Mouse (Mus musculus): Measurements from ENCODE around the gene Chn1. TPM values are rescaled to one million over a fixed set of nuclear protein-coding genes. Genes with fewer than 3 reads are reported as not detected.

Gene Chn1
- polyA plus RNA-seq, 1 experiment from 2014 or later = 0.78 TPM

DNA sequence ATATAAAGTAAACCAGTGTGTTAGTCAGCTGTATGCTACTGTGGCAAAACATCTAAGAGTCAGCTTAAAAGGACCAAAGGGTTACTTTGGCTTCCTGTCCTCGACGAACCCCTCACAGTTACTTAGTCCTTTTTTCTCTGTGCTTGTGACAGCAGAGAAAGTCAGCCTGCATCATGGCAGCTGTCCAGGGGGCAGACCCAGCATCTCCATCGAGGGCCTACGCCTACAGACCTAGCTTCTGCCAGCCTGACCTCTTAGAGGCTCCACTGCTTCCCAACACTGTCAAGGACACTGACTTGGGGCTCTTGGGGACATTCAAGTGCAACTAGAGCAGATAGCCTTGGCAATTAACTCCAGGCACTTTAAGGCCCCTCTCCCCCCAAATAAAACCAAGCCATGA, 106.5 kb downstream of the Chn1 start:
- no peak overlapping the region for H3K27ac ChIP-seq (replicated peaks)
- H3K27me3 ChIP-seq = no peaks in the 10 kb centered on the region
- no peak for ATAC-seq (ENCODE audit: insufficient read depth)
- no peaks in the 10 kb centered on the region for H3K36me3 ChIP-seq (replicated peaks)
- H3K9me3 ChIP-seq (replicated peaks) = no peaks in the 10 kb centered on the region
- no peaks in the 10 kb centered on the region for H3K4me1 ChIP-seq (replicated peaks)
- WGBS (ENCODE audit: insufficient replicate concordance) = 52% methylated on average over 4 of the region's 4 CpGs
- no peak overlapping the region for H3K9ac ChIP-seq
- H3K4me2 ChIP-seq = no peak overlapping the region
- H3K4me3 ChIP-seq (replicated peaks) = no peak overlapping the region

DNA sequence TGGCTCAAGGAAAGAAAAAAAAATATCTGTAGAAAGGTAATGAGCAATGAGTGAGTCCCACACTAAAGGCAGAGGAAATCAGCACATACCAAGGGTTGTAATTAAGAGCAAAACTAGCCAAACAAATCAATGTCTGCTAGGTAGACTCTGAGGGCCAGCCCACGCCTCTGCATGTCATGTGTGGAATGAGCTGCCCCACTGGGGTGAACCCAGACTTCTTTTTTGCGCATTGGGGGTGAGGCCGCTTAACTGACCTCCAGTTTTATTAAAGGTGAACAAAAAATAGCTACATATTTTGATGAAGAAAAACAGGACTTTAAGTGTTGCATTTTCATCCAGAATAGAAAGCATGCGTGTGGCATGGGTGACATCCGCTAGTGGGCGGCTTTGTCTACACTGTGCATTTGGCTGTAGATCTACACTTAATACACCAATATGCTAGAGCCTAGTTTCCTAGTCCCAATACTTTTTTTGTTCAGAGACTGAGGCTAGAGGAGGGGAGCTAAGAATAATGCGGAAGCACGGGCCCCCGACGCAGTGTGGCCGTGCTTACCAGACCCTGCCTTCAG, 114.5 kb downstream of the Chn1 start:
- Histone ChIP-seq H3K4me1 (replicated peaks) (no peaks in the 10 kb centered on the region; the same call in 1 of the 2 replicates), H3K27ac (replicated peaks) (no peak overlapping the region), H3K9ac (no peak overlapping the region), H3K36me3 (replicated peaks) (no peaks in the 10 kb centered on the region), H3K4me3 (replicated peaks) (no peak overlapping the region), H3K4me2 (no peak overlapping the region; the same call in 1 of the 2 replicates), H3K27me3 (no peaks in the 10 kb centered on the region), H3K9me3 (replicated peaks) (no peaks in the 10 kb centered on the region)
- ATAC-seq (ENCODE audit: insufficient read depth) = no peak
- WGBS (ENCODE audit: insufficient replicate concordance) = 80% methylated on average over 11 of the region's 11 CpGs

DNA sequence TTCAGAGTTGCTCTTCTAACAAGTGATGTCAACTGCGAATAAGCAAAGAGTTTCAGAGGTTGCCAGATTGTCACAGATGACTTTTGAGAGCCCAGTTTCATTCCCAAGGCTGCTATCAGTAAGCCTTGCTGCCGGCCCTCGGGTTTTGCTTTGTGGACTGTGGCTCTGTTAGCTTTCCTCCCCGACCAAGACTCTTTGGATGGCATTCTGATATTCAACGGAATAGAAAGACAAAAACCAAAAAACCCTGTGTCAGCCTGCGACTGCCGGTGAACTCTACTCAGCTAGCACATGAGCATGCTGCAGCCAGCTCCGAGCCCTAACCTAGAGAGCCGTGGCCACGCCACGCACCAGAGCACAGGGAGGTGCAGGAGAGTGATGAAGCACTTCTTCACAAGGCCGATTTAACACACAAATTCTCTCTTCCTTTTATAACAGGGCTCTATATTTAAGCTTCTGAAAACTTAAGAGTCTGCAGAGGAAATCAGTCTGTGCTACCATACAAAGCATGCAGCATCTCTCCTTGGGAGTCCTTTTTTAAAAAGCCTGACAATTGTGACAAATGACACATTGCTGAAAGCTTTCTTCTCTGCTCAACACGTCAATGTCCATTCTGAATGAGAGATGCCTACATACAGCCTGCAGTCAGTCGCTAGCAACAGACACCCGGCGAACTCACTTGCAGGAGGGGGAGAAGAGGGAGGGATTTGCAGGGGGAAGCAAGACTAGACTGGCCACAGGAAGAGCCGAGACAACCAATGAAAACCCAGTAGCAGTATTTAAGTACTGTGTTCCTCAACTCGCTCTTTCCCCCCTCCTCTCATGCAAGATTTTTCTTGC, 115.2 kb downstream of the Chn1 start:
- 40% methylated on average over 18 of the region's 18 CpGs for WGBS (ENCODE audit: insufficient replicate concordance)
- Histone ChIP-seq H3K4me3 (replicated peaks) (no peak overlapping the region), H3K9ac (no peak overlapping the region), H3K4me1 (replicated peaks) (no peaks in the 10 kb centered on the region; the same call in 1 of the 2 replicates), H3K27me3 (no peaks in the 10 kb centered on the region), H3K4me2 (peak overlapping the region; percentile 20), H3K9me3 (replicated peaks) (no peaks in the 10 kb centered on the region), H3K27ac (replicated peaks) (no peak overlapping the region), H3K36me3 (replicated peaks) (no peaks in the 10 kb centered on the region)
- no peak for ATAC-seq (ENCODE audit: insufficient read depth)

DNA sequence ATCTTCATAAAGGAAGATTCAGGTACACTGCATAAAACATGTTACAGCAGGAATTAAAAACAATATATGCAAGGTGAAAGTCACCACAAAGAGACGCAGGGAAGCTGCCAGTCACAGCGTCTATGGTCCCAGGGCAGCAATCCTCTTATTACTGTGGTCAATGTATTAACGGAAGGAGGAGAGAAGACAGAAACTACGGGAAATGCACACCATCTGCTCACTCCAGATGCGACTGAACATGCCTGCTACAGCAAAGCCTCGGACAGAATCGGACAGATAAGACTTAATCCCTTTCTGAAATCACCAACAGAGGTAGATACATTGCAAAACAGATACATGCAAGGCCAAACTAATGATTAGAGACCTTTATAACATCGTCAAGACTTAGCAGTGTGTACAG, 116.1 kb downstream of the Chn1 start:
- ATAC-seq (ENCODE audit: insufficient read depth) = no peak
- Histone ChIP-seq H3K36me3 (replicated peaks) (no peaks in the 10 kb centered on the region), H3K9me3 (replicated peaks) (no peaks in the 10 kb centered on the region), H3K4me2 (no peak overlapping the region), H3K4me3 (replicated peaks) (no peak overlapping the region), H3K27ac (replicated peaks) (no peak overlapping the region), H3K27me3 (no peaks in the 10 kb centered on the region), H3K9ac (no peak overlapping the region), H3K4me1 (replicated peaks) (no peaks in the 10 kb centered on the region; the same call in 1 of the 2 replicates)
- 58% methylated on average over 8 of the region's 8 CpGs for WGBS (ENCODE audit: insufficient replicate concordance)

DNA sequence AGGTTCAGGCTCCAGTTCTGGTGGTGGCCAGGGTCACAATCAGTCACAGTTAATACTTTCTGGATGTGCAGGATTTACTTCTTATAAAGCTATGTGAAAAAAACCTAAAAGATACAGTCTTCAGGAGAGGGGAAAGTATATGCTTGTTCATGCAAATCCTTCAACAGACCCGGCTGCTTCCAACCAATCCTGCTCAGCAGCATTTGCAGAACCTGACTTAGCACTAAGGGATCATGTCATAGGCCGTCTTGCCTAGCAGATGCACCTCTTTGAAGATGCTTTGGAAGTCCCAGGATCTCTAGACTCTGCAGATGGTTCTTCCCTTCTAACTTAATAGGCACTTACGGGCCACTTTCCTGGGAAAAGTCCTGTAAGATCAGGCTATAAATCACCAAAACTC, 117.2 kb downstream of the Chn1 start:
- no peak overlapping the region for H3K9ac ChIP-seq
- no peak overlapping the region for H3K4me3 ChIP-seq (replicated peaks)
- H3K4me1 ChIP-seq (replicated peaks) = no peaks in the 10 kb centered on the region; the same call in 1 of the 2 replicates
- no peaks in the 10 kb centered on the region for H3K9me3 ChIP-seq (replicated peaks)
- H3K36me3 ChIP-seq (replicated peaks) = no peaks in the 10 kb centered on the region
- no peak overlapping the region for H3K27ac ChIP-seq (replicated peaks)
- no peaks in the 10 kb centered on the region for H3K27me3 ChIP-seq
- H3K4me2 ChIP-seq = no peak overlapping the region
- WGBS (ENCODE audit: insufficient replicate concordance) = 59% methylated on average over 3 of the region's 3 CpGs
- ATAC-seq (ENCODE audit: insufficient read depth) = no peak

DNA sequence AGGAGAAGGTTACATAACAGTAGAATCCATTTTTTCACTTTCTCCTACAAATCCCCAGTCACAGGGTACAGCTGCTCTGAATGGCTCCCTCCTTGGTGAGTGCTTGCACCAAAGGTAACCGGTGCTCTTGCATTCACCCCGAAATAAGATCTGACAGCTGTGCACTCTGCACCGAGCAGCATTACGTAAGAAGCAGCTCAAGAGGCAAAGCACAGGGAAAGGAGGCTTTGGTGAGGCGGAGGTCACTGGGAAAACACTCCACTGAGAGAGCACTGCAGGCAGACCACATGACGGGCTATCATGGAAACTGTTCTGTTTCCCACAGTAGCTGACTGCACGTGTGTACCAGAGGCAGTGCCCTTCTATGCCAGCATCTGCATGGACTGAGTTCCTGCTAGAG, 118.0 kb downstream of the Chn1 start:
- H3K9ac ChIP-seq = no peak overlapping the region
- ATAC-seq (ENCODE audit: insufficient read depth) = no peak
- no peaks in the 10 kb centered on the region for H3K27me3 ChIP-seq
- no peaks in the 10 kb centered on the region for H3K9me3 ChIP-seq (replicated peaks)
- H3K4me1 ChIP-seq (replicated peaks) = no peaks in the 10 kb centered on the region; the same call in 1 of the 2 replicates
- no peak overlapping the region for H3K27ac ChIP-seq (replicated peaks)
- H3K36me3 ChIP-seq (replicated peaks) = no peaks in the 10 kb centered on the region
- no peak overlapping the region for H3K4me2 ChIP-seq
- no peak overlapping the region for H3K4me3 ChIP-seq (replicated peaks)
- 54% methylated on average over 7 of the region's 7 CpGs for WGBS (ENCODE audit: insufficient replicate concordance)

DNA sequence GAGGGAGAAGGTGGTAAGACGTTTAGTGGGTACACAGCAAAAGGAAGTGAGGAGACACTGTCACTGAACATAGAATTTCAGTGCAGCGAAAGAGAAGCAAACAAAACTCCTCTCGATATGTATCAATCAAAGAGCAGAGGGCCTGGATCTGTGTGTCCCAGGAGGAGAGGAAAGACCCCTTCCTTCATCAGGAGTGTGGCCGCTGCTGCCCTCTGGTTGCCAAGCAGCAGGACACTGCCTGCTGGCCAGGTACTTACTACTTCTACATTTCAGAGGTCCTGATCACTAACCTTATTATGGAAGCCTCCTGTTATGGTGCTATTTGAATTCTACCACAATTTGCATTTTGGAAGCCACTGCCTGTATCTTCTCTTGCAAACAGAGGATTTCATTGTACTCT, 119.5 kb downstream of the Chn1 start:
- Histone ChIP-seq H3K27me3 (no peaks in the 10 kb centered on the region), H3K36me3 (replicated peaks) (no peaks in the 10 kb centered on the region), H3K9ac (no peak overlapping the region), H3K27ac (replicated peaks) (no peak overlapping the region), H3K9me3 (replicated peaks) (no peaks in the 10 kb centered on the region), H3K4me2 (no peak overlapping the region), H3K4me3 (replicated peaks) (no peak overlapping the region), H3K4me1 (replicated peaks) (no peaks in the 10 kb centered on the region; the same call in 1 of the 2 replicates)
- ATAC-seq (ENCODE audit: insufficient read depth) = no peak
- WGBS (ENCODE audit: insufficient replicate concordance) = 70% methylated on average over 4 of the region's 4 CpGs

DNA sequence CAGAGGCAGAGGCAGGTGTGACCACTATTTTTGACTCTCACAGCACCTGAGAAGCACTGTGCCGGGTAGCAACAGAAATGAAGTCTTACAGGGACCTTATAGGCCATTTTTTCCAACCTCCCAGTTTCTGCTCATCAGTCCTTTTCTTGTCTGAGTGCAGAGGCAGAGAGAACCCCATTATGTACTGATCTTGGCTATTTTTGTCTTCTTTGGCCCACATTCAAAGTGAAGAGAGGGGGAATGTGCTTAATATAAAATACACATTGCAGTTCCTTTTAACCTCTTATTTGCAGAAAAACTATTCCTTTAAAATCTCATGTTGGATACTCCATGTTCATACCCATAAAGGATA, 120.3 kb downstream of the Chn1 start:
- Histone ChIP-seq H3K27me3 (no peaks in the 10 kb centered on the region), H3K9ac (no peak overlapping the region), H3K9me3 (replicated peaks) (no peaks in the 10 kb centered on the region), H3K4me2 (no peak overlapping the region), H3K4me1 (replicated peaks) (no peaks in the 10 kb centered on the region; the same call in 1 of the 2 replicates), H3K4me3 (replicated peaks) (no peak overlapping the region), H3K27ac (replicated peaks) (no peak overlapping the region), H3K36me3 (replicated peaks) (no peaks in the 10 kb centered on the region)
- 59% methylated on average over 1 of the region's 1 CpGs for WGBS (ENCODE audit: insufficient replicate concordance)
- no peak for ATAC-seq (ENCODE audit: insufficient read depth)

DNA sequence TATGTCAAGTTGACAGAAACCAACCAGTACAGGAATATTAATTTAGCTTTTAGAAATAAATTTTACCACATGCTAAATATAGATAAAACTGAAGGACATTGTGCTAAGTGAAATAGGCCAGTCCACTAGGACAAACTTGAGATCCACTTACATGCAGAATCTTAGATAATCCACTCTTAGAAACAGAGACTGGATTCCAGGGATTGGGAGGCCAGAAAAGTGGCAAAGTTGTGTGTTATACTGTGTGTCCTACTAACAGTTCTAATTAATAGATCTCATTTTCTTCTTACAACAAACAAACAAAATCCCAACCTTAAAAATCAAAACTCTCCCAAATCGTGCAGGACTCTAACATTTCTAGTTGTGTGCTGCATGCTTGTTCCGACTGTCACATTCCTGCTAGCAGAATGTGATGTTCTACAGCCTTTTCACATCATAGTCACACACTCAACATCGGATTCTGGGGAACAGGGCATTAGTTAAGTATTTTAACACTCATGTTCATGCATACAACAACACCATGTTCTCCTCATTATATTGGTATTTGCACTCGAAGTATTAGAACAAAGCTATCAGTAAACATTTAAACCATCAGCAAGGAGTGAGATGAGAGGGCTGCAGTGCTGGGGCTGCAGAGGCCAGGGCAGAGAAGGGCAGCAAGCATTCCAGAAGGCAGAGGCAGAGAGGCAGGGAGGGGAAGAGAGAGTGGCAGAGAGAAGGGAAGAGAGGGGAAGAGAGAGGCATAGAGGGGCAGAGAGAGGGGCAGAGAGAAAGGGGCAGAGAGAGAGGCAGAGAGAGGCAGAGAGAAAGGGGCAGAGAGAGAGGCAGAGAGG, 120.9 kb downstream of the Chn1 start:
- H3K27ac ChIP-seq (replicated peaks) = no peak overlapping the region
- H3K9ac ChIP-seq = no peak overlapping the region
- H3K27me3 ChIP-seq = no peaks in the 10 kb centered on the region
- H3K4me1 ChIP-seq (replicated peaks) = no peaks in the 10 kb centered on the region; the same call in 1 of the 2 replicates
- no peaks in the 10 kb centered on the region for H3K9me3 ChIP-seq (replicated peaks)
- no peak overlapping the region for H3K4me3 ChIP-seq (replicated peaks)
- no peak for ATAC-seq (ENCODE audit: insufficient read depth)
- H3K4me2 ChIP-seq = no peak overlapping the region
- 48% methylated on average over 4 of the region's 4 CpGs for WGBS (ENCODE audit: insufficient replicate concordance)
- H3K36me3 ChIP-seq (replicated peaks) = no peaks in the 10 kb centered on the region

DNA sequence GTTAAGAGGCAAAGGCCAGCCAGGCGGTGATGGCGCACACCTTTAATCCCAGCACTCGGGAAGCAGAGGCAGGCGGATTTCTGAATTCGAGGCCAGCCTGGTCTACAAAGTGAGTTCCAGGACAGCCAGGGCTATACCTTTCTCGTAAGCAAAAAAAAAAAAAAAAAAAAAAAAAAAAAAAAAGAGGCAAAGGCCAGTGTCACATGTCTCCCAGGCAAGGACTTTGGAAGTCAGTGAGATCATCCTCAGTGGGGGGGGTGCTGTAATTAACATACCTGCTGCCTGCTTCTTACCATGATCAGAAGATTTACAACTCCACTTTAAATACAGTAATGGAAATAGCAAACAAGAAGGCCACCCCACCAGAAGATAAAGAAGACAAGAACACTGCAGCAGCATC, 137.5 kb downstream of the Chn1 start:
- Histone ChIP-seq H3K4me3 (replicated peaks) (no peak overlapping the region), H3K27ac (replicated peaks) (no peak overlapping the region), H3K4me2 (no peak overlapping the region), H3K9ac (no peak overlapping the region), H3K4me1 (replicated peaks) (no peaks in the 10 kb centered on the region), H3K36me3 (replicated peaks) (no peaks in the 10 kb centered on the region), H3K9me3 (replicated peaks) (no peaks in the 10 kb centered on the region), H3K27me3 (no peaks in the 10 kb centered on the region)
- no peak for ATAC-seq (ENCODE audit: insufficient read depth)
- WGBS (ENCODE audit: insufficient replicate concordance) = 68% methylated on average over 6 of the region's 6 CpGs

DNA sequence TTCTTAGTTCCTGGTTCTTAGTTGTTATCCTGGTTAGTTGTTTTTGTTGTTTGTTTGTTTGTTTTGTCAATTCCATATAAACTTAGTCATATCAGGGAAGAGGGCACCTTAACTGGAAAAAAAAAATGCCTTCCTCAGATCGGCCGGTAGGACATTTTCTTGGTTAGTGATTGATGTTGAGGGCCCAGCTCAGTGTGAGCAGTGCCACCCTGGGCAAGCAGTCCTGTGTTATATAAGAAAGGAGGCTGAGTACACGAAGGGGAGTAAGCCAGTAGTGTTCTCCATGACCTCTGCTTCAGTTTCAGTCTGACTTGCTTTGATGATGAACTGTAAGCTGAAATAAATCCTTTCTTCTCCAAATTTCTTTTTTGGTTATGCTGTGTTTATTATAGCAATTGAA, 138.8 kb downstream of the Chn1 start:
- Histone ChIP-seq H3K9ac (no peak overlapping the region), H3K4me3 (replicated peaks) (no peak overlapping the region), H3K9me3 (replicated peaks) (no peaks in the 10 kb centered on the region), H3K27ac (replicated peaks) (no peak overlapping the region), H3K36me3 (replicated peaks) (no peaks in the 10 kb centered on the region), H3K27me3 (no peaks in the 10 kb centered on the region), H3K4me1 (replicated peaks) (no peaks in the 10 kb centered on the region), H3K4me2 (no peak overlapping the region)
- no peak for ATAC-seq (ENCODE audit: insufficient read depth)
- WGBS (ENCODE audit: insufficient replicate concordance) = 51% methylated on average over 3 of the region's 3 CpGs

Data from liver, embryonic 15.5 days (tissue).